Mouse (Mus musculus): ENCODE results near the gene Zfp110. TPM values are rescaled to one million over a fixed set of nuclear protein-coding genes. Genes with fewer than 3 reads are reported as not detected.
A peak's percentile ranks its signal among the peaks of the same experiment; 100 is the strongest.

Zfp110 gene
- polyA plus RNA-seq, 1 experiment from 2014 or later = 33.2 TPM

DNA sequence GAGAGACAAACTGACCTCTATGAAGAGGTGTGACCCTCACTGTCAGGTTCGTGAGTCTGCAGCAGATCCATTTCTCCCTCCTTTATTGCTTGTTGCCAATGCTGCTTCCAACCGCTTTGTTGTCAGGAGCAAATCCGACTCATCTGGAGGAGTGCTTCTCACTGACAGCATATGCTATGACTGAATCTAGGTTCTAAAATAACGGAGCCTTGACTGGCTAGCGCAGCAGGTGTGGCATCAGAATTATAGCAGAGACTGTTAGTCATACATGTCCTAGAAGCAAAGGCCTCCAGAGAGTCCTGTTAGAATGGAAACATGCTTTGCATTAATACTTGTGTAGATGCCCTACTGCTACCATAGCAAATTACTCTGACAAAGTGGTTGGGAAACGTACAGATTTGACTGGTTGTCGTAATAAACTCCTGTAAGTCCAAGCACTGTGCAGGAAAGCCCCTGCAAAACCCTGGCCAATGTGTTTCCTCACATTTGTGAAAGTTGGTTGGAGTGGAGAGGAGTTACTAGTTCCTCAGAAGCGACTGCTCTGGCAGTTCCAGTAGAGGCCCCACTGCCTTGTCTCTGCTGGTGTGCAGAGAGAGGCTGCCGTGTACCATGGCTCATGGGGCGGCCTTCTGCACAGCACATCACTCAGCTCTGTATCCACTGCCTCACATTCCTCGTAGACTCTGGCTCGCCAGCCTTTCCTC is 52.2 kb downstream of the Zfp110 start:
- WGBS = 91% methylated on average over 12 of the region's 12 CpGs
- Histone ChIP-seq H3K9ac (ENCODE audit: low read depth, low read length) (no peak overlapping the region), H3K27ac (ENCODE audit: low read depth, low read length) (no peak overlapping the region), H3K4me1 (ENCODE audit: control insufficient read depth, insufficient read depth, low read length) (peaks cover 5% of the 10 kb centered on the region; the same call in 1 of the 2 replicates), H3K4me2 (replicated peaks; ENCODE audit: low read depth, low read length) (no peak overlapping the region), H3K27me3 (ENCODE audit: control insufficient read depth, insufficient read depth, low read length) (no peaks in the 10 kb centered on the region), H3K36me3 (ENCODE audit: control insufficient read depth, insufficient read depth, low read length) (peaks cover 58% of the 10 kb centered on the region), H3K4me3 (ENCODE audit: low read length) (no peak overlapping the region), H3K9me3 (ENCODE audit: control insufficient read depth, low read length) (no peaks in the 10 kb centered on the region)
- ATAC-seq (ENCODE audit: low FRiP score, low TSS enrichment) = no peak

DNA sequence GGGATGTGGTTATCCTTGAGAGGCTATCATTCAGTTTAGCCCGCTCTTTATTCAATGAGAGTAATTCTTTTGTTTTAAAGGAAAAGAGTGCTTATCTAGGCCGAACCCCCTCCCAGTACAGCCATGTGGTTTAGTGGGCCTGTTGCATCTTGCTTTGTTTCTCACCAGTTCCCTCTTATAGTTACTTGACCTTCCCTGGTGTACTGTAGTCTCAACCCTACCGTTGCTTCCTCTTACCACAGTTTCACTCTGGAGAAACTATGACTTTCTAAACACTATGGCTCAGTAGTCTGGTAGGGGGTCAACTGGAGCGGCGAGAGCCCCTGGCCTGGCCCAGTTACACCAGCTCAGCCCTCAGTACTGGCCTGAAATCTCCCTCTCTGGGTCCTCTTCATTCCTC is 53.0 kb downstream of the Zfp110 start:
- no peak overlapping the region for H3K4me2 ChIP-seq (replicated peaks; ENCODE audit: low read depth, low read length)
- no peak overlapping the region for H3K9ac ChIP-seq (ENCODE audit: low read depth, low read length)
- no peaks in the 10 kb centered on the region for H3K9me3 ChIP-seq (ENCODE audit: control insufficient read depth, low read length)
- H3K4me1 ChIP-seq (ENCODE audit: control insufficient read depth, insufficient read depth, low read length) = no peaks in the 10 kb centered on the region; the same call in 1 of the 2 replicates
- H3K27me3 ChIP-seq (ENCODE audit: control insufficient read depth, insufficient read depth, low read length) = no peaks in the 10 kb centered on the region
- H3K27ac ChIP-seq (ENCODE audit: low read depth, low read length) = no peak overlapping the region
- no peak for ATAC-seq (ENCODE audit: low FRiP score, low TSS enrichment)
- H3K4me3 ChIP-seq (ENCODE audit: low read length) = no peak overlapping the region
- WGBS = 96% methylated on average over 5 of the region's 5 CpGs
- peaks cover 58% of the 10 kb centered on the region for H3K36me3 ChIP-seq (ENCODE audit: control insufficient read depth, insufficient read depth, low read length)

DNA sequence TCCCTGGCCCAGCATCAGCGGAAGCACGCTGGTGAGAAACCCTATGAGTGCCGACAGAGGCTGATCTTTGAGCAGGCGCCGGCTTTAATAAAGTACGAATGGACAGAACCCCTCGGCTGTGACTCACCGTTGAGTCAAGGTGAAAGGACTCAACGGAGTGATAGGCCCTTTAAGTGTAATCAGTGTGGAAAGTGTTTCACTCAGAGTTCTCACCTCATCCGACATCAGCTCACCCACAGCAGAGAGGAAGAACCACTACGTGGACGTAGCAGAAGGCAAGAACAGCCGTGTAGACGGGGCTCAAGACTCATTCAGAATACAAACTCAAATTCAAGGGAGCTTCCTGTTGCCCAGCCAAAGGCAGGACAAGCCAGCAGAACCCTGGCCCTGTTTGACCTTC is 56.4 kb downstream of the Zfp110 start:
- no peak overlapping the region for H3K4me3 ChIP-seq (ENCODE audit: low read length)
- H3K36me3 ChIP-seq (ENCODE audit: control insufficient read depth, insufficient read depth, low read length) = peaks cover 45% of the 10 kb centered on the region
- WGBS = 94% methylated on average over 14 of the region's 14 CpGs
- H3K27ac ChIP-seq (ENCODE audit: low read depth, low read length) = no peak overlapping the region
- no peak overlapping the region for H3K9ac ChIP-seq (ENCODE audit: low read depth, low read length)
- no peaks in the 10 kb centered on the region for H3K9me3 ChIP-seq (ENCODE audit: control insufficient read depth, low read length)
- no peaks in the 10 kb centered on the region for H3K4me1 ChIP-seq (ENCODE audit: control insufficient read depth, insufficient read depth, low read length)
- no peak for ATAC-seq (ENCODE audit: low FRiP score, low TSS enrichment)
- no peaks in the 10 kb centered on the region for H3K27me3 ChIP-seq (ENCODE audit: control insufficient read depth, insufficient read depth, low read length)
- H3K4me2 ChIP-seq (replicated peaks; ENCODE audit: low read depth, low read length) = no peak overlapping the region

DNA sequence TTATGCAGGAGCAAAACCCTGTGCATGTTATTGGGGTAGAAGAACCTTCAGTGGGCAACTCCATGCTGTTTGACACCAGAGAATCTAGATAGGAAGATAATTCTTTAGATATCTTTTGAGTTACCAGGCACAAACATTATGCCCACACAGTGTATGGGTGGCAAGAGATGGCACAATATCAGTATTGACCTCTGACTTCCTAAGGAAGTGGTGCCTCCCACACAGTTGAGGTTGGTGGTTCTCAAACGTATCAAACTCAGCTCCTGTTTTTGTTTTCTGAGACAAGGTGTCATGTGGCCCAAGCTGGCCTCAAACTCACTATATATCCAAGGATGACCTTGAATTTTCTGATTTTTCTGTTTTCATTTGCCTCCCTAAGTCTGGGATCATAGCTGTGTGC is 56.8 kb downstream of the Zfp110 start:
- ATAC-seq (ENCODE audit: low FRiP score, low TSS enrichment) = no peak
- Histone ChIP-seq H3K36me3 (ENCODE audit: control insufficient read depth, insufficient read depth, low read length) (peaks cover 41% of the 10 kb centered on the region), H3K4me2 (replicated peaks; ENCODE audit: low read depth, low read length) (no peak overlapping the region), H3K27me3 (ENCODE audit: control insufficient read depth, insufficient read depth, low read length) (no peaks in the 10 kb centered on the region), H3K9me3 (ENCODE audit: control insufficient read depth, low read length) (no peaks in the 10 kb centered on the region), H3K9ac (ENCODE audit: low read depth, low read length) (no peak overlapping the region), H3K4me1 (ENCODE audit: control insufficient read depth, insufficient read depth, low read length) (no peaks in the 10 kb centered on the region), H3K27ac (ENCODE audit: low read depth, low read length) (no peak overlapping the region), H3K4me3 (ENCODE audit: low read length) (no peak overlapping the region)
- WGBS = 79% methylated on average over 1 of the region's 1 CpGs

DNA sequence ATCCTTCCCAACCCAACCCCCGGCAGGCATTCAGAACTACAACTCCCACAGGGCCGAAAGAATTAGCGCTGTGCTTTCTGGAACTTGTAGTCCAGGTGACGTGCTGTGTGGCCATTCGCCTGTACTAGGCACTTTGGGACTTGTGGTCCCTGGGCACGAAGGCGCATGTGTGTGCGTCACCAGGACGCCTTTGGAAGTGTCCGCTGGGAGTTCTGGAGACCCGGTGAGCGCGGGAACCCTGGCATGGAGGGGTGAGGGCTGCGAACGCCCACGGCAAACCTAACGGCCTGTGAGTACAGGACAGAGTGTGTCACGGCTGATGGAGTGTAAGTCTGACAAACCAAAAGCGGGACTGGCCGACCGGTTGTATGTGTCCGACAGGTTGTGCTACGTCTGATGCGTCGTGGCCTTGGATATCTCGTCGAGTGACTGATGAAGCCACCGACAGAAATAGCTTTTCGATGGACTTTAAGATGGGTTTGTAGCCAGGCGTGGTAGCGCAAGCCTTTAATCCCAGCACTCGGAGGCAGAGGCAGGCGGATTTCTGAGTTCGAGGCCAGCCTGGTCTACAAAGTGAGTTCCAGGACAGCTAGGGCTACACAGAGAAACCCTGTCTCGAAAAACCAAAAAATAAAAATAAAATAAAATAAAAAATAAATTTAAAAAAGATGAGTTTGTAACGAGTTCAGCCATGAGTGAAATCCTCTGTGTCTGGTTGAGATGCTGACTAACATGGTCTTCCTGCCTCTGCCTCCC is 63.3 kb downstream of the Zfp110 start, which contains the start of gene Zscan22:
TSS of gene Zscan22 (plus strand) at position 161 of the 756 bp plus-strand sequence.
- H3K4me3 ChIP-seq (ENCODE audit: low read length) = peak within 1 kb of the TSS; percentile 73
- H3K9ac ChIP-seq (ENCODE audit: low read depth, low read length) = peak within 1 kb of the TSS; percentile 63
- no peaks in the 10 kb centered on the region for H3K9me3 ChIP-seq (ENCODE audit: control insufficient read depth, low read length)
- WGBS = 6% methylated on average over 36 of the region's 36 CpGs
- no peaks in the 10 kb centered on the region; the same call in 1 of the 2 replicates for H3K4me1 ChIP-seq (ENCODE audit: control insufficient read depth, insufficient read depth, low read length)
- H3K27me3 ChIP-seq (ENCODE audit: control insufficient read depth, insufficient read depth, low read length) = no peaks in the 10 kb centered on the region
- ATAC-seq (ENCODE audit: low FRiP score, low TSS enrichment) = peak; percentile 100
- no peaks in the 10 kb centered on the region; the same call in 1 of the 2 replicates for H3K36me3 ChIP-seq (ENCODE audit: control insufficient read depth, insufficient read depth, low read length)
- H3K4me2 ChIP-seq (replicated peaks; ENCODE audit: low read depth, low read length) = peak within 1 kb of the TSS; percentile 48
- no peak within 1 kb of the TSS for H3K27ac ChIP-seq (ENCODE audit: low read depth, low read length)

Other genes starting within 250 kb of the Zfp110 start
- 0.01 TPM in 2 replicates for gene Vmn2r53, start 226.0 kb upstream of the Zfp110 start, polyA plus RNA-seq (2014; fragmentation: Nextera tagmentation; extraction: Ambion mirVana)
- not detected in 2 replicates for gene Vmn2r54, start 194.4 kb upstream of the Zfp110 start, polyA plus RNA-seq (2014; fragmentation: Nextera tagmentation; extraction: Ambion mirVana)
- not detected in 2 replicates for gene Vmn2r55, start 149.8 kb upstream of the Zfp110 start, polyA plus RNA-seq (2014; fragmentation: Nextera tagmentation; extraction: Ambion mirVana)
- not detected in 2 replicates for gene Vmn2r56, start 99.8 kb upstream of the Zfp110 start, polyA plus RNA-seq (2014; fragmentation: Nextera tagmentation; extraction: Ambion mirVana)
- 6.1 and 9.3 TPM in 2 replicates for gene Zscan18, start 31.1 kb upstream of the Zfp110 start, polyA plus RNA-seq (2014; fragmentation: Nextera tagmentation; extraction: Ambion mirVana)
- gene Zfp329, start 15.9 kb upstream of the Zfp110 start, polyA plus RNA-seq (2014; fragmentation: Nextera tagmentation; extraction: Ambion mirVana) = 18.5 and 19.8 TPM in 2 replicates
- gene Zfp128, start 46.4 kb downstream of the Zfp110 start, polyA plus RNA-seq (2014; fragmentation: Nextera tagmentation; extraction: Ambion mirVana) = 4.0 and 4.5 TPM in 2 replicates
- 17.7 and 22.1 TPM in 2 replicates for gene Zscan22, start 63.1 kb downstream of the Zfp110 start, polyA plus RNA-seq (2014; fragmentation: Nextera tagmentation; extraction: Ambion mirVana)
- 1,360 and 1,560 TPM in 2 replicates for gene Rps5, start 87.5 kb downstream of the Zfp110 start, polyA plus RNA-seq (2014; fragmentation: Nextera tagmentation; extraction: Ambion mirVana)
- gene Rnf225, start 92.7 kb downstream of the Zfp110 start, polyA plus RNA-seq (2014; fragmentation: Nextera tagmentation; extraction: Ambion mirVana) = 0.47 and 0.76 TPM in 2 replicates
- gene Zfp324, start 131.1 kb downstream of the Zfp110 start, polyA plus RNA-seq (2014; fragmentation: Nextera tagmentation; extraction: Ambion mirVana) = 6.9 and 9.3 TPM in 2 replicates
- 6.2 and 10.7 TPM in 2 replicates for gene Zfp446, start 143.1 kb downstream of the Zfp110 start, polyA plus RNA-seq (2014; fragmentation: Nextera tagmentation; extraction: Ambion mirVana)
- gene Slc27a5, start 163.4 kb downstream of the Zfp110 start, polyA plus RNA-seq (2014; fragmentation: Nextera tagmentation; extraction: Ambion mirVana) = not detected in 2 replicates
- gene Trim28, start 164.4 kb downstream of the Zfp110 start, polyA plus RNA-seq (2014; fragmentation: Nextera tagmentation; extraction: Ambion mirVana) = 433 and 514 TPM in 2 replicates
- 19.8 and 29.6 TPM in 2 replicates for gene Zbtb45, start 175.3 kb downstream of the Zfp110 start, polyA plus RNA-seq (2014; fragmentation: Nextera tagmentation; extraction: Ambion mirVana)
- gene Chmp2a, start 200.0 kb downstream of the Zfp110 start, polyA plus RNA-seq (2014; fragmentation: Nextera tagmentation; extraction: Ambion mirVana) = 148 and 165 TPM in 2 replicates
- gene Ube2m, start 203.5 kb downstream of the Zfp110 start, polyA plus RNA-seq (2014; fragmentation: Nextera tagmentation; extraction: Ambion mirVana) = 156 and 199 TPM in 2 replicates
- gene Mzf1, start 220.0 kb downstream of the Zfp110 start, polyA plus RNA-seq (2014; fragmentation: Nextera tagmentation; extraction: Ambion mirVana) = 2.4 and 3.2 TPM in 2 replicates